Mouse (Mus musculus) intestine, embryonic 14.5 days (tissue): ENCODE results near the gene Chst15. TPM values are rescaled to one million over a fixed set of nuclear protein-coding genes. Genes with fewer than 3 reads are reported as not detected.

Source experiments
- ATAC-seq: fragments of 200-750 bp; cut with Nextera tagmentation; replicated peaks from 2 replicates; pipeline ENCODE4 v1.8.0; 2017; ENCODE audit warnings: low read depth, moderate number of reproducible peaks, moderate TSS enrichment, moderate library complexity; ENCODE audit not compliant: low FRiP score, low TSS enrichment
- DNase-seq: peaks from one replicate; pipeline ENCODE4 v3.0.0-alpha.2; 2018; ENCODE audit warnings: low spot score
- H3K27ac ChIP-seq: fragments of 300-500 bp; sonication (generic); 2 replicates; pipeline ENCODE4 v1.5.1; 2014; ENCODE audit warnings: low read depth, mild to moderate bottlenecking, control low read depth
- H3K27me3 ChIP-seq: fragments of 300-500 bp; sonication (generic); replicated peaks from 2 replicates; pipeline ENCODE4 v1.6.1; 2014; ENCODE audit warnings: low read length, control low read depth; ENCODE audit not compliant: control insufficient read depth, insufficient read depth
- H3K36me3 ChIP-seq: fragments of 300-500 bp; sonication (generic); 2 replicates; pipeline ENCODE4 v1.6.1; 2014; ENCODE audit warnings: low read length, control low read depth; ENCODE audit not compliant: control insufficient read depth, insufficient read depth
- H3K4me1 ChIP-seq: fragments of 300-500 bp; sonication (generic); replicated peaks from 2 replicates; pipeline ENCODE4 v1.6.1; 2014; ENCODE audit warnings: low read length, control low read depth, mixed read lengths; ENCODE audit not compliant: control insufficient read depth, insufficient read depth
- H3K4me2 ChIP-seq: fragments of 300-500 bp; sonication (generic); 2 replicates; pipeline ENCODE4 v1.6.1; 2014; ENCODE audit warnings: low read length
- H3K4me3 ChIP-seq: fragments of 300-500 bp; sonication (generic); 2 replicates; pipeline ENCODE4 v1.5.1; 2014; ENCODE audit warnings: low read depth, low read length, control low read depth, mixed read lengths
- H3K9ac ChIP-seq: fragments of 300-500 bp; sonication (generic); 2 replicates; pipeline ENCODE4 v1.6.1; 2014; ENCODE audit warnings: mild to moderate bottlenecking, low read length
- H3K9me3 ChIP-seq: fragments of 300-500 bp; sonication (generic); 2 replicates; pipeline ENCODE4 v1.6.1; 2016; ENCODE audit warnings: low read length, control low read depth; ENCODE audit not compliant: control insufficient read depth
- WGBS: fragments of 180-500 bp; shearing (Covaris S2); extraction: QIAGEN DNeasy Blood & Tissue Kit; methylation state at CpG from one replicate; pipeline ENCODE4 v1.1.7; 2014; 5-methylcytosine and 5-hydroxymethylcytosine counted together
- polyA plus RNA-seq: library from polyadenylated mRNA; unstranded; fragments of >200 nt; fragmentation: Nextera tagmentation; extraction: Ambion mirVana; gene quantifications from 2 replicates; pipeline ENCODE4 v1.2.1, GENCODE M21; 2014

The Chst15 gene
- polyA plus RNA-seq, 1 experiment from 2014 or later: 29.1 TPM

GRCm38 (mm10) chr7:132242617-132243141 is 74.3 kb downstream of the Chst15 start:
- peaks cover 52% of the 10 kb centered on the region for H3K36me3 ChIP-seq
- no peaks in the 10 kb centered on the region for H3K27me3 ChIP-seq
- H3K4me2 ChIP-seq: no peak overlapping the region
- whole genome bisulfite sequencing: 45% methylated on average over 4 of the region's 4 CpGs
- H3K27ac ChIP-seq: no peak overlapping the region
- no peak overlapping the region for H3K4me3 ChIP-seq
- H3K9me3 ChIP-seq: no peaks in the 10 kb centered on the region
- no peak for ATAC-seq
- DNase-seq: no peak
- no peak overlapping the region for H3K9ac ChIP-seq
- 0 out of 2 replicates have a peak, but pooled peaks cover 1% of the 10 kb centered on the region for H3K4me1 ChIP-seq

GRCm38 (mm10) chr7:132238921-132239320 is 78.1 kb downstream of the Chst15 start:
- H3K27me3 ChIP-seq: no peaks in the 10 kb centered on the region
- H3K36me3 ChIP-seq: peaks cover 51% of the 10 kb centered on the region
- WGBS: 85% methylated on average over 3 of the region's 3 CpGs
- no peak for ATAC-seq
- DNase-seq: no peak
- H3K9me3 ChIP-seq: no peaks in the 10 kb centered on the region
- no peak overlapping the region for H3K4me3 ChIP-seq
- H3K4me2 ChIP-seq: no peak overlapping the region
- H3K27ac ChIP-seq: no peak overlapping the region
- no peak overlapping the region for H3K9ac ChIP-seq
- no peaks in the 10 kb centered on the region for H3K4me1 ChIP-seq

GRCm38 (mm10) chr7:132237191-132237590 is 79.8 kb downstream of the Chst15 start:
- Histone ChIP-seq H3K27me3 (no peaks in the 10 kb centered on the region), H3K36me3 (peaks cover 46% of the 10 kb centered on the region), H3K9me3 (no peaks in the 10 kb centered on the region), H3K4me1 (no peaks in the 10 kb centered on the region), H3K4me3 (no peak overlapping the region), H3K27ac (no peak overlapping the region), H3K9ac (no peak overlapping the region), H3K4me2 (no peak overlapping the region)
- 44% methylated on average over 4 of the region's 4 CpGs for WGBS
- no peak for DNase-seq
- ATAC-seq: no peak

GRCm38 (mm10) chr7:132236789-132237188 is 80.2 kb downstream of the Chst15 start:
- ATAC-seq (no peak), DNase-seq (no peak)
- H3K4me3 ChIP-seq: no peak overlapping the region
- no peak overlapping the region for H3K9ac ChIP-seq
- H3K4me1 ChIP-seq: no peaks in the 10 kb centered on the region
- peaks cover 46% of the 10 kb centered on the region for H3K36me3 ChIP-seq
- H3K9me3 ChIP-seq: no peaks in the 10 kb centered on the region
- 78% methylated on average over 8 of the region's 8 CpGs for WGBS
- no peak overlapping the region for H3K4me2 ChIP-seq
- no peaks in the 10 kb centered on the region for H3K27me3 ChIP-seq
- no peak overlapping the region for H3K27ac ChIP-seq

GRCm38 (mm10) chr7:132234250-132234649 is 82.8 kb downstream of the Chst15 start:
- WGBS: 64% methylated on average over 3 of the region's 3 CpGs
- Histone ChIP-seq H3K27ac (no peak overlapping the region), H3K9me3 (no peaks in the 10 kb centered on the region), H3K4me3 (no peak overlapping the region), H3K4me2 (no peak overlapping the region), H3K36me3 (peaks cover 37% of the 10 kb centered on the region), H3K9ac (no peak overlapping the region), H3K27me3 (no peaks in the 10 kb centered on the region), H3K4me1 (no peaks in the 10 kb centered on the region)
- no peak for ATAC-seq
- DNase-seq: no peak

- no peak overlapping the region for H3K4me2 ChIP-seq
- H3K9ac ChIP-seq: no peak overlapping the region
- no peaks in the 10 kb centered on the region for H3K27me3 ChIP-seq
- 70% methylated on average over 4 of the region's 4 CpGs for WGBS
- H3K9me3 ChIP-seq: no peaks in the 10 kb centered on the region
- no peak overlapping the region for H3K27ac ChIP-seq
- H3K4me1 ChIP-seq: no peaks in the 10 kb centered on the region
- no peak for DNase-seq
- no peak overlapping the region for H3K4me3 ChIP-seq
- H3K36me3 ChIP-seq: peaks cover 32% of the 10 kb centered on the region
- no peak for ATAC-seq
Observed at GRCm38 (mm10) chr7:132233732-132234131, 83.3 kb downstream of the Chst15 start.

- Histone ChIP-seq H3K27me3 (no peaks in the 10 kb centered on the region), H3K4me1 (no peaks in the 10 kb centered on the region), H3K9ac (no peak overlapping the region), H3K4me2 (no peak overlapping the region), H3K27ac (no peak overlapping the region), H3K4me3 (no peak overlapping the region), H3K9me3 (no peaks in the 10 kb centered on the region), H3K36me3 (peaks cover 25% of the 10 kb centered on the region)
- 39% methylated on average over 2 of the region's 2 CpGs for WGBS
- no peak for ATAC-seq
- DNase-seq: no peak
Observed at GRCm38 (mm10) chr7:132232937-132233336, 84.1 kb downstream of the Chst15 start.

GRCm38 (mm10) chr7:132231476-132231875 is 85.6 kb downstream of the Chst15 start:
- Histone ChIP-seq H3K27ac (no peak overlapping the region), H3K4me2 (no peak overlapping the region), H3K9me3 (no peaks in the 10 kb centered on the region), H3K36me3 (peaks cover 12% of the 10 kb centered on the region), H3K4me3 (no peak overlapping the region), H3K4me1 (no peaks in the 10 kb centered on the region), H3K9ac (no peak overlapping the region), H3K27me3 (no peaks in the 10 kb centered on the region)
- WGBS: 73% methylated on average over 3 of the region's 3 CpGs
- DNase-seq: no peak
- no peak for ATAC-seq

GRCm38 (mm10) chr7:132230961-132231360 is 86.1 kb downstream of the Chst15 start:
- H3K27me3 ChIP-seq: no peaks in the 10 kb centered on the region
- DNase-seq (no peak), ATAC-seq (no peak)
- H3K27ac ChIP-seq: no peak overlapping the region
- no peaks in the 10 kb centered on the region for H3K9me3 ChIP-seq
- 82% methylated on average over 3 of the region's 3 CpGs for whole genome bisulfite sequencing
- peaks cover 9% of the 10 kb centered on the region; the same call in 1 of the 2 replicates for H3K36me3 ChIP-seq
- no peaks in the 10 kb centered on the region for H3K4me1 ChIP-seq
- H3K4me3 ChIP-seq: no peak overlapping the region
- no peak overlapping the region for H3K9ac ChIP-seq
- H3K4me2 ChIP-seq: no peak overlapping the region
